Mouse (Mus musculus): Measurements from ENCODE around the gene Adgrv1.

Gene Adgrv1

GRCm38 (mm10) chr13:81236758-81237395, 396.1 kb downstream of the Adgrv1 start:
- no peak for DNase-seq

- DNase-seq, result no peak
These were observed 398.9 kb downstream of the Adgrv1 start for GRCm38 (mm10) chr13:81234031-81234430.

GRCm38 (mm10) chr13:81232839-81233238, 400.1 kb downstream of the Adgrv1 start:
- DNase-seq, result no peak

GRCm38 (mm10) chr13:81230161-81230560, 402.8 kb downstream of the Adgrv1 start:
- no peak for DNase-seq

GRCm38 (mm10) chr13:81223768-81224167, 409.2 kb downstream of the Adgrv1 start:
- no peak for DNase-seq

GRCm38 (mm10) chr13:81222377-81222776, 410.6 kb downstream of the Adgrv1 start:
- no peak for DNase-seq

GRCm38 (mm10) chr13:81211436-81211835, 421.5 kb downstream of the Adgrv1 start:
- DNase-seq, result no peak

GRCm38 (mm10) chr13:81210516-81210915, 422.4 kb downstream of the Adgrv1 start:
- no peak for DNase-seq

GRCm38 (mm10) chr13:81209815-81210214, 423.1 kb downstream of the Adgrv1 start:
- no peak for DNase-seq

GRCm38 (mm10) chr13:81208106-81208613, 424.8 kb downstream of the Adgrv1 start:
- DNase-seq, result no peak

GRCm38 (mm10) chr13:81181966-81182908, 450.7 kb downstream of the Adgrv1 start:
- DNase-seq, result no peak

GRCm38 (mm10) chr13:81181459-81181858, 451.5 kb downstream of the Adgrv1 start:
- no peak for DNase-seq

- no peak for DNase-seq
These were observed 456.1 kb downstream of the Adgrv1 start for GRCm38 (mm10) chr13:81176820-81177219.

- no peak for DNase-seq
These were observed 456.9 kb downstream of the Adgrv1 start for GRCm38 (mm10) chr13:81176071-81176470.

GRCm38 (mm10) chr13:81171115-81171514, 461.8 kb downstream of the Adgrv1 start:
- no peak for DNase-seq

- no peak for DNase-seq
These were observed 465.5 kb downstream of the Adgrv1 start for GRCm38 (mm10) chr13:81167450-81167849.

- no peak for DNase-seq
These were observed 473.1 kb downstream of the Adgrv1 start for GRCm38 (mm10) chr13:81159808-81160207.

- DNase-seq, result peak; percentile 47 to 48
These were observed 477.6 kb downstream of the Adgrv1 start for GRCm38 (mm10) chr13:81155322-81155721.

- DNase-seq, result no peak
These were observed 488.5 kb downstream of the Adgrv1 start for GRCm38 (mm10) chr13:81144434-81144833.

GRCm38 (mm10) chr13:81142268-81142884, 490.6 kb downstream of the Adgrv1 start:
- no peak for DNase-seq

- peak in 1 of 2 experiments; percentile 2 for DNase-seq
These were observed 496.1 kb downstream of the Adgrv1 start for GRCm38 (mm10) chr13:81136652-81137422.

GRCm38 (mm10) chr13:81135953-81136352, 497.0 kb downstream of the Adgrv1 start:
- no peak for DNase-seq

GRCm38 (mm10) chr13:81134412-81134811, 498.5 kb downstream of the Adgrv1 start:
- DNase-seq, result no peak
